Mouse (Mus musculus): ENCODE measurements around the gene Fam163b.

DNA sequence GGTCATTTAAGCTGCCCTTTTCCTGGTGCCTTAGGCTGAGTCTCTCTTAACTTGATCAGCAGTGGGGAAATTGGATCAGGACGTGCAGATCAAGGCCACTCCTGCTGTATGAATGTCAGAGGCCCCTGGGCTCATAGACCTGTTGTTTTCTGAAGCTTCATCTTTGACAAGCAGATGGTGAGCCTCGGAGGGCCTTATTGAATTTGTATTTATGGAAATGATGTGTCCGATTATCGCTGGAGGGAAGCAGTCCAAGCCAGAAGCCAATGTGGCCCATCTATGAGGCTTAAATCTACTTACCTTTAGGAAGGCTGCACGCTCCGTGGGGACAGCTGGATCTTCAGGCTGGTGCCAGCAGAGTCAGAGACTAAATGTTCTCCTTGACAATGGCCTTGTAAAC lies 14.3 kb upstream of the Fam163b start:
- TF ChIP-seq POLR2A (IDR thresholded peaks at IDR 0.05; ENCODE audit: insufficient read depth, low read length) (no peak), CTCF (IDR thresholded peaks at IDR 0.05; ENCODE audit: low read depth, low read length) (no peak)

All from ES-Bruce4 (cell line).